Mouse (Mus musculus): Measurements from ENCODE around the gene Myo9b. TPM values are rescaled to one million over a fixed set of nuclear protein-coding genes. Genes with fewer than 3 reads are reported as not detected.

Myo9b gene
- polyA plus RNA-seq, 1 experiment from 2014 or later = 9.1 TPM

DNA sequence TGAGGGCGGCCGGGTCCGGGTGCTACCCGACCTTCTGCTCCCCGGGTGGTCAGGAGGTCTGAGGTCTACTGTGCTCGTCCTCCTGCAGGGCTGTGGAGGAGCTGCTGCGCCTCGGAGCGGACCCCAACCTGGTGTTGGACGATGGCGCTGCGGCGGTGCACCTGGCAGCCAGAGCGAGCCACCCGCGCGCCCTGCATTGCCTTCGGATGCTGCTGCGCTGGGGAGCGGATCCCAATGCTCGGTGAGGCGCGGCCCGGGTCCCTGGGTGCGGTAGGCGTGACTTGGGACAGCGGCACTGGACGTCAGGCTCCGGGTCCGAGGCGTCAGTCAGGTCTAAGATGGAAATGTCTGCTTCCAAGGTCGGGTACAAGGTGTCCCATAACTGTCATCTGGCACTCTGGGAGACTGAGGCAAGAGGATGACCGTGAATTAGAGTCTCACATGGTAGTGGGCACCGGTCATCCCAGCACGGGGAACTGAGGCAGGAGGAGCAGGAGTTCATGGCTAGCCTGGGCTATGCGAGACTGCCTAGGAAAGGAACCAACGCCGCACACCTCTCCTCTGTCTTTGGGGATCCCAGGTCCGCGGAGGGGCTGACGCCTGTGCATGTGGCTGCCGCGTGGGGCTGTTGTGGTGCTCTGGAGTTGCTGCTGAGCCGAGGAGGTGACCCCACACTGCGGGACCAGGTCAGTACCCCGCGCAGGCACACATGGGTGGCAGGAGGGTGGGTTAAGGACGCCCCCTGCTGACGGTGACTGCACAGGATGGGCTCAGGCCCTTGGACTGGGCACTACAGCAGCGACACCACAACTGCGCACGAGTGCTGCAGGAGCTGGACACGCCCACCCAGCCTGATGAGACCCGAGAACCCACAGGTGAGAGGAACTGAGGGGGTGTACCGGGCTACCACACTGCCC is 133.8 kb downstream of the Myo9b start:
- ATAC-seq = peak; percentile 79
- H3K4me2 ChIP-seq (replicated peaks; ENCODE audit: low read depth, low read length) = peak overlapping the region; percentile 81
- H3K9ac ChIP-seq (replicated peaks; ENCODE audit: low read depth) = no peak overlapping the region
- DNase-seq (ENCODE audit: low spot score) = peak; percentile 70
- no peaks in the 10 kb centered on the region for H3K27me3 ChIP-seq (replicated peaks; ENCODE audit: insufficient read depth, low read length)
- no peaks in the 10 kb centered on the region for H3K9me3 ChIP-seq (ENCODE audit: low read length)
- TF ChIP-seq CTCF (IDR thresholded peaks at IDR 0.05) (peak; percentile 93), EP300 (IDR thresholded peaks at IDR 0.05) (no peak)
- under 1% methylated on average over 55 of the region's 55 CpGs for WGBS
- no peak overlapping the region for H3K27ac ChIP-seq (ENCODE audit: low read length)
- H3K4me1 ChIP-seq (ENCODE audit: insufficient read depth, low read depth, low read length) = peaks cover 15% of the 10 kb centered on the region; the same call in 1 of the 2 replicates
- H3K36me3 ChIP-seq (ENCODE audit: insufficient read depth, low read length) = no peaks in the 10 kb centered on the region
- H3K4me3 ChIP-seq (ENCODE audit: low read depth, low read length) = peak overlapping the region; percentile 41

DNA sequence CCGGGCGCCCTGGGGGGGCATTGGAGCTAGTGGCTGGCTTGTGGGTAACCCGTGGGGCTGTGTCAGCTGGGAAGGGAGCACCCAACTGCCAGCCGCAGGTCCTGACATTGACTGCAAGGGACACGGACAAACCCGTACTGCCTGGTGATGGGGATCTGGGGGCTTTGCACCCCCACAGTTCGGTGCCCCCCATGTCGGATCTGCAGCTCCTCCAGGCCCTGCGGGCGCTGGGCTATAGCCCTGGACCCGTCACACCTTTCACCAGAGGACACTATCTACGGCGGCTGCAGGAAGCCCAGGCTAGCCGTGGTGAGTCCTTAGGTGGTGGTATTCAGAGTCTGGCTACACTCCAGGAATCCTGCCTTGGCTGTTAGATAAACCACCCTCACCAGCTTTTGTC is 134.9 kb downstream of the Myo9b start:
- ATAC-seq (no peak), DNase-seq (ENCODE audit: low spot score) (no peak)
- 86% methylated on average over 14 of the region's 14 CpGs for WGBS
- no peaks in the 10 kb centered on the region for H3K36me3 ChIP-seq (ENCODE audit: insufficient read depth, low read length)
- H3K9me3 ChIP-seq (ENCODE audit: low read length) = no peaks in the 10 kb centered on the region
- peaks cover 15% of the 10 kb centered on the region; the same call in 1 of the 2 replicates for H3K4me1 ChIP-seq (ENCODE audit: insufficient read depth, low read depth, low read length)
- H3K4me2 ChIP-seq (replicated peaks; ENCODE audit: low read depth, low read length) = no peak overlapping the region
- no peaks in the 10 kb centered on the region for H3K27me3 ChIP-seq (replicated peaks; ENCODE audit: insufficient read depth, low read length)
- no peak overlapping the region for H3K4me3 ChIP-seq (ENCODE audit: low read depth, low read length)
- no peak overlapping the region for H3K9ac ChIP-seq (replicated peaks; ENCODE audit: low read depth)
- TF ChIP-seq EP300 (IDR thresholded peaks at IDR 0.05) = no peak
- TF ChIP-seq CTCF (IDR thresholded peaks at IDR 0.05) = no peak
- H3K27ac ChIP-seq (ENCODE audit: low read length) = no peak overlapping the region

- Histone ChIP-seq H3K9me3 (ENCODE audit: low read length) (no peaks in the 10 kb centered on the region), H3K27ac (ENCODE audit: low read length) (no peak overlapping the region), H3K27me3 (replicated peaks; ENCODE audit: insufficient read depth, low read length) (no peaks in the 10 kb centered on the region), H3K4me1 (ENCODE audit: insufficient read depth, low read depth, low read length) (peaks cover 15% of the 10 kb centered on the region; the same call in 1 of the 2 replicates), H3K4me3 (ENCODE audit: low read depth, low read length) (no peak overlapping the region), H3K9ac (replicated peaks; ENCODE audit: low read depth) (no peak overlapping the region), H3K4me2 (replicated peaks; ENCODE audit: low read depth, low read length) (no peak overlapping the region), H3K36me3 (ENCODE audit: insufficient read depth, low read length) (no peaks in the 10 kb centered on the region)
- no peak for ATAC-seq
- 93% methylated on average over 4 of the region's 4 CpGs for WGBS
- no peak for DNase-seq (ENCODE audit: low spot score)
- no peak for TF ChIP-seq EP300 (IDR thresholded peaks at IDR 0.05)
- TF ChIP-seq CTCF (IDR thresholded peaks at IDR 0.05) = no peak
Measured at GRCm38 (mm10) chr8:71408231-71408630, 135.7 kb downstream of the Myo9b start.

Other genes with a start within 250 kb of the Myo9b start
- gene Haus8, start 220 bp downstream of the Myo9b start, polyA plus RNA-seq (2015; fragmentation: Nextera tagmentation; extraction: Ambion mirVana) = 13.5 and 18.9 TPM in 2 replicates
- 136 and 139 TPM in 2 replicates for gene Use1, start 94.1 kb downstream of the Myo9b start, polyA plus RNA-seq (2015; fragmentation: Nextera tagmentation; extraction: Ambion mirVana)
- gene Ocel1, start 98.6 kb downstream of the Myo9b start, polyA plus RNA-seq (2015; fragmentation: Nextera tagmentation; extraction: Ambion mirVana) = 11.1 and 11.9 TPM in 2 replicates
- gene Nr2f6, start 109.2 kb downstream of the Myo9b start, polyA plus RNA-seq (2015; fragmentation: Nextera tagmentation; extraction: Ambion mirVana) = 61.5 and 69.4 TPM in 2 replicates
- gene Ushbp1, start 123.1 kb downstream of the Myo9b start, polyA plus RNA-seq (2015; fragmentation: Nextera tagmentation; extraction: Ambion mirVana) = 29.5 and 42.0 TPM in 2 replicates
- gene Babam1, start 124.1 kb downstream of the Myo9b start, polyA plus RNA-seq (2015; fragmentation: Nextera tagmentation; extraction: Ambion mirVana) = 60.8 and 62.5 TPM in 2 replicates
- 0.72 and 1.5 TPM in 2 replicates for gene Ankle1, start 133.3 kb downstream of the Myo9b start, polyA plus RNA-seq (2015; fragmentation: Nextera tagmentation; extraction: Ambion mirVana)
- gene Abhd8, start 190.9 kb downstream of the Myo9b start, polyA plus RNA-seq (2015; fragmentation: Nextera tagmentation; extraction: Ambion mirVana) = 23.8 and 27.6 TPM in 2 replicates
- gene Mrpl34, start 192.2 kb downstream of the Myo9b start, polyA plus RNA-seq (2015; fragmentation: Nextera tagmentation; extraction: Ambion mirVana) = 137 and 146 TPM in 2 replicates
- gene Dda1, start 196.5 kb downstream of the Myo9b start, polyA plus RNA-seq (2015; fragmentation: Nextera tagmentation; extraction: Ambion mirVana) = 73.7 and 78.6 TPM in 2 replicates
- gene Ano8, start 213.2 kb downstream of the Myo9b start, polyA plus RNA-seq (2015; fragmentation: Nextera tagmentation; extraction: Ambion mirVana) = 1.1 and 1.2 TPM in 2 replicates
- 10.6 and 11.6 TPM in 2 replicates for gene Gtpbp3, start 215.4 kb downstream of the Myo9b start, polyA plus RNA-seq (2015; fragmentation: Nextera tagmentation; extraction: Ambion mirVana)
- gene Plvap, start 239.0 kb downstream of the Myo9b start, polyA plus RNA-seq (2015; fragmentation: Nextera tagmentation; extraction: Ambion mirVana) = 246 and 265 TPM in 2 replicates

All from lung, postnatal 0 days (tissue).